ENCODE assay signal across 9 mouse cellular contexts in the genomic region with DNA sequence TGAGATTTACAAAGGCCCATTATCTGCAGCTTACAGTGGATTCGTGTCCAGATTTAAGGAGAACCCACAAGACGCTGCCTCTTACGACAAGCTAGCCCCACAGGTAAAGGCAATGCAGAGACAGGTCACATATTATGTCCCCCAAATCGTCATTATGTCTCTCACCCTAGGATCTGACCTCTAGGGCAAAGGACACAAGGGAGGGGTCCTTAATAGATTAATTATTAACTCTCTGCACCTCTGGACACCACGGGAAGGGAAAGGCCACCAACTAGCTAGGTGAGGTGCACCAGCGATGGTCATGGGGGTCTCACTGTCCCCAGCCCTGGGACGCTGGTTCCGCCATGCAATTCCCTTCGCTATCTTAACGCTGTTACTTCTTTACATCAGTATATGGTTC. TPM values are rescaled to one million over a fixed set of nuclear protein-coding genes. Genes with fewer than 3 reads are reported as not detected.
DNase-seq lines count a peak whose midpoint lies in the region; ATAC-seq and TF ChIP-seq lines count a peak whose summit lies in the region.
"Had no signal": no experiment of that assay in that cellular context is flagged by ENCODE, and none has a peak within 500 bp of the region (broad histone marks: within the 10 kb centered on the region; RNA-seq: fewer than 3 reads in every experiment).

A gene (plus strand): TSS at position 274 of the 400 bp plus-strand sequence.

- DNase-seq in lung, embryonic 14.5 days = no peak
- DNase-seq in lung, adult 18-20 months = no peak
- DNase-seq in limb, embryonic 14.5 days (ENCODE audit: low spot score) = no peak
- DNase-seq in right cerebral cortex, postnatal 14 days = no peak
- no peak for DNase-seq in frontal cortex, adult 2 months (ENCODE audit: extremely low spot score in 1 of 2, low spot score in 1 of 2)
- no peak for DNase-seq in cerebellum, postnatal 14 days
- DNase-seq: retina, postnatal 1 day had no signal

- peak within 1 kb of the TSS; percentile 41 for H3K4me3 ChIP-seq in lung, embryonic 14.5 days (ENCODE audit: low read depth, low read length)
- peak within 1 kb of the TSS; percentile 22 for H3K4me3 ChIP-seq in forebrain, embryonic 15.5 days
- peak within 1 kb of the TSS; percentile 31 for H3K4me3 ChIP-seq in limb, embryonic 14.5 days (replicated peaks; ENCODE audit: low read length)
- H3K4me3 ChIP-seq in stomach, embryonic 14.5 days (ENCODE audit: low read depth, low read length) = peak within 1 kb of the TSS; percentile 33

- peaks cover 8% of the 10 kb centered on the region; the same call in 1 of the 2 replicates for H3K4me1 ChIP-seq in lung, embryonic 14.5 days (ENCODE audit: insufficient read depth)
- peaks cover 4% of the 10 kb centered on the region; the same call in 1 of the 2 replicates for H3K4me1 ChIP-seq in forebrain, embryonic 15.5 days
- H3K4me1 ChIP-seq in limb, embryonic 14.5 days (ENCODE audit: control insufficient read depth, insufficient read depth, low read length) = 0 out of 2 replicates have a peak, but pooled peaks cover 4% of the 10 kb centered on the region
- H3K4me1 ChIP-seq in stomach, embryonic 14.5 days (ENCODE audit: control insufficient read depth, insufficient read depth, low read length) = 0 out of 2 replicates have a peak, but pooled peaks cover 5% of the 10 kb centered on the region

- peak within 1 kb of the TSS; percentile 69 for H3K4me2 ChIP-seq in lung, embryonic 14.5 days
- H3K4me2 ChIP-seq in forebrain, embryonic 15.5 days (replicated peaks) = peak within 1 kb of the TSS; percentile 38
- H3K4me2 ChIP-seq in limb, embryonic 14.5 days (replicated peaks; ENCODE audit: low read depth, low read length, severe bottlenecking) = peak within 1 kb of the TSS; percentile 48
- H3K4me2 ChIP-seq in stomach, embryonic 14.5 days (replicated peaks; ENCODE audit: low read depth, low read length) = peak within 1 kb of the TSS; percentile 60

- TF ChIP-seq POLR2A in limb, embryonic 14.5 days (IDR thresholded peaks at IDR 0.05; ENCODE audit: borderline replicate concordance, extremely low read depth, insufficient read depth, insufficient read length) = no peak

- ATAC-seq in lung, embryonic 14.5 days (ENCODE audit: insufficient read depth) = no peak
- no peak for ATAC-seq in forebrain, embryonic 15.5 days (replicated peaks)
- ATAC-seq in limb, embryonic 14.5 days (ENCODE audit: low FRiP score, low read depth) = no peak
- no peak for ATAC-seq in stomach, embryonic 14.5 days (ENCODE audit: insufficient number of reproducible peaks, insufficient read depth, low FRiP score, low read depth)

- H3K36me3 ChIP-seq in lung, embryonic 14.5 days (ENCODE audit: insufficient read depth) = no peaks in the 10 kb centered on the region
- H3K36me3 ChIP-seq in forebrain, embryonic 15.5 days = no peaks in the 10 kb centered on the region
- no peaks in the 10 kb centered on the region for H3K36me3 ChIP-seq in limb, embryonic 14.5 days (ENCODE audit: control insufficient read depth, insufficient read depth, low read length)
- no peaks in the 10 kb centered on the region for H3K36me3 ChIP-seq in stomach, embryonic 14.5 days (ENCODE audit: control insufficient read depth, insufficient read depth, low read length)

- peak within 1 kb of the TSS; percentile 69 for H3K9ac ChIP-seq in lung, embryonic 14.5 days
- H3K9ac ChIP-seq in forebrain, embryonic 15.5 days (replicated peaks) = peak within 1 kb of the TSS; percentile 40; the same call in 1 of the 2 replicates
- H3K9ac ChIP-seq in limb, embryonic 14.5 days (ENCODE audit: low read depth, low read length, severe bottlenecking) = peak within 1 kb of the TSS; percentile 59
- peak within 1 kb of the TSS; percentile 46 for H3K9ac ChIP-seq in stomach, embryonic 14.5 days (replicated peaks; ENCODE audit: low read depth, low read length)

- WGBS in lung, embryonic 14.5 days = 76% methylated on average over 10 of the region's 10 CpGs
- 88% methylated on average over 10 of the region's 10 CpGs for WGBS in forebrain, embryonic 15.5 days
- 82% methylated on average over 10 of the region's 10 CpGs for WGBS in limb, embryonic 14.5 days
- 73% methylated on average over 10 of the region's 10 CpGs for WGBS in stomach, embryonic 14.5 days

- no peaks in the 10 kb centered on the region for H3K27me3 ChIP-seq in lung, embryonic 14.5 days (ENCODE audit: insufficient read depth, low read length)
- H3K27me3 ChIP-seq in forebrain, embryonic 15.5 days = peaks cover 4% of the 10 kb centered on the region; the same call in 1 of the 2 replicates
- H3K27me3 ChIP-seq in limb, embryonic 14.5 days (ENCODE audit: control insufficient read depth, insufficient read depth, low read length) = no peaks in the 10 kb centered on the region
- no peaks in the 10 kb centered on the region for H3K27me3 ChIP-seq in stomach, embryonic 14.5 days (ENCODE audit: control insufficient read depth, insufficient read depth, low read length)

- no peaks in the 10 kb centered on the region for H3K9me3 ChIP-seq in lung, embryonic 14.5 days (ENCODE audit: low read depth, low read length)
- H3K9me3 ChIP-seq in forebrain, embryonic 15.5 days = no peaks in the 10 kb centered on the region
- H3K9me3 ChIP-seq in limb, embryonic 14.5 days (ENCODE audit: control insufficient read depth, low read length) = no peaks in the 10 kb centered on the region
- no peaks in the 10 kb centered on the region for H3K9me3 ChIP-seq in stomach, embryonic 14.5 days (ENCODE audit: control insufficient read depth, low read depth, low read length)

- peak within 1 kb of the TSS; percentile 88 for H3K27ac ChIP-seq in lung, embryonic 14.5 days (ENCODE audit: low read depth)
- no peak within 1 kb of the TSS for H3K27ac ChIP-seq in forebrain, embryonic 15.5 days (replicated peaks)
- H3K27ac ChIP-seq in limb, embryonic 14.5 days (replicated peaks; ENCODE audit: low read depth, low read length) = no peak within 1 kb of the TSS
- H3K27ac ChIP-seq in stomach, embryonic 14.5 days (ENCODE audit: low read length) = peak within 1 kb of the TSS; percentile 71

- TF ChIP-seq CTCF in lung, embryonic 14.5 days (IDR thresholded peaks at IDR 0.05; ENCODE audit: low read depth) = no peak

RNA-seq across cellular contexts. Expression of the gene that starts here (rescaled TPM):
- 0.30 and 0.55 TPM in 2 replicates for polyA plus RNA-seq in lung, embryonic 14.5 days (2014; fragmentation: Nextera tagmentation; extraction: Ambion mirVana)
- polyA plus RNA-seq in forebrain, embryonic 15.5 days (2015; fragmentation: Nextera tagmentation; extraction: Ambion mirVana) = 0.14 TPM in 1 of 2 replicates, not detected in the other
- 0.24 and 0.36 TPM in 2 replicates for polyA plus RNA-seq in limb, embryonic 14.5 days (2012; rRNA removed)
- 0.54 and 0.73 TPM in 2 replicates for polyA plus RNA-seq in limb, embryonic 14.5 days (2014; fragmentation: Nextera tagmentation; extraction: Ambion mirVana)
- polyA plus RNA-seq in stomach, embryonic 14.5 days (2014; fragmentation: Nextera tagmentation; extraction: Ambion mirVana) = 0.43 and 0.81 TPM in 2 replicates
- polyA plus RNA-seq in frontal cortex, adult 2 months (2012; rRNA removed) = 0.13 TPM in 1 of 2 replicates, not detected in the other

Comparison
In these comparisons a context has a peak if more than half of its experiments do, and no peak if none do; other contexts are left out.
1. H3K27ac ChIP-seq: peak in lung, embryonic 14.5 days (single experiment) and stomach, embryonic 14.5 days (single experiment); none in forebrain, embryonic 15.5 days (single experiment) and limb, embryonic 14.5 days (single experiment).
2. Peak in every context shown above with its lines, with median percentiles within 50 percentile points of each other: H3K4me2 ChIP-seq, H3K4me3 ChIP-seq and H3K9ac ChIP-seq.